Mouse (Mus musculus): ENCODE measurements around the gene Unc5b.
"Not testable (repeated sequence)": the region's sequence is repeated elsewhere in the genome, so short reads cannot be mapped to it uniquely, and the experiment has no call there.

The Unc5b gene

GRCm38 (mm10) chr10:60831379-60831778, at the start of gene Unc5b:
TSS of gene Unc5b (minus strand) at chr10:60831581.
- peak; percentile 98 for DNase-seq

- DNase-seq: no peak
Observed at GRCm38 (mm10) chr10:60879817-60880216, 48.4 kb upstream of the Unc5b start.

- DNase-seq: no peak
Observed at GRCm38 (mm10) chr10:60877075-60877474, 45.7 kb upstream of the Unc5b start.

- no peak for DNase-seq
Observed at GRCm38 (mm10) chr10:60875011-60875410, 43.6 kb upstream of the Unc5b start.

- DNase-seq: no peak
Observed at GRCm38 (mm10) chr10:60863318-60863717, 31.9 kb upstream of the Unc5b start.

GRCm38 (mm10) chr10:60862477-60863293, 31.3 kb upstream of the Unc5b start:
- peak; percentile 12 for DNase-seq

- not testable (repeated sequence) for DNase-seq
Observed at GRCm38 (mm10) chr10:60845271-60845670, 13.9 kb upstream of the Unc5b start.

GRCm38 (mm10) chr10:60838816-60839215, 7.4 kb upstream of the Unc5b start:
- DNase-seq: no peak

GRCm38 (mm10) chr10:60834949-60835348, 3.6 kb upstream of the Unc5b start:
- peak; percentile 85 for DNase-seq

- DNase-seq: peak; percentile 8
Observed at GRCm38 (mm10) chr10:60832664-60833173, 1.3 kb upstream of the Unc5b start.

GRCm38 (mm10) chr10:60830556-60831350, 628 bp downstream of the Unc5b start:
- DNase-seq: peak; percentile 39

GRCm38 (mm10) chr10:60830000-60830399, 1.4 kb downstream of the Unc5b start:
- no peak for DNase-seq

GRCm38 (mm10) chr10:60829071-60829470, 2.3 kb downstream of the Unc5b start:
- DNase-seq: no peak

- no peak for DNase-seq
Observed at GRCm38 (mm10) chr10:60827901-60828670, 3.3 kb downstream of the Unc5b start.

- no peak for DNase-seq
Observed at GRCm38 (mm10) chr10:60827266-60827665, 4.1 kb downstream of the Unc5b start.

GRCm38 (mm10) chr10:60826461-60827237, 4.7 kb downstream of the Unc5b start:
- DNase-seq: peak; percentile 66

GRCm38 (mm10) chr10:60825955-60826354, 5.4 kb downstream of the Unc5b start:
- no peak for DNase-seq

- no peak for DNase-seq
Observed at GRCm38 (mm10) chr10:60823744-60824143, 7.6 kb downstream of the Unc5b start.

GRCm38 (mm10) chr10:60822641-60823425, 8.5 kb downstream of the Unc5b start:
- DNase-seq: no peak

- no peak for DNase-seq
Observed at GRCm38 (mm10) chr10:60821736-60822358, 9.5 kb downstream of the Unc5b start.

- DNase-seq: no peak
Observed at GRCm38 (mm10) chr10:60821311-60821710, 10.1 kb downstream of the Unc5b start.
